Mouse (Mus musculus): Measurements from ENCODE around the gene Odf4.
"Not testable (repeated sequence)": the region's sequence is repeated elsewhere in the genome, so short reads cannot be mapped to it uniquely, and the experiment has no call there.

Gene Odf4

DNA sequence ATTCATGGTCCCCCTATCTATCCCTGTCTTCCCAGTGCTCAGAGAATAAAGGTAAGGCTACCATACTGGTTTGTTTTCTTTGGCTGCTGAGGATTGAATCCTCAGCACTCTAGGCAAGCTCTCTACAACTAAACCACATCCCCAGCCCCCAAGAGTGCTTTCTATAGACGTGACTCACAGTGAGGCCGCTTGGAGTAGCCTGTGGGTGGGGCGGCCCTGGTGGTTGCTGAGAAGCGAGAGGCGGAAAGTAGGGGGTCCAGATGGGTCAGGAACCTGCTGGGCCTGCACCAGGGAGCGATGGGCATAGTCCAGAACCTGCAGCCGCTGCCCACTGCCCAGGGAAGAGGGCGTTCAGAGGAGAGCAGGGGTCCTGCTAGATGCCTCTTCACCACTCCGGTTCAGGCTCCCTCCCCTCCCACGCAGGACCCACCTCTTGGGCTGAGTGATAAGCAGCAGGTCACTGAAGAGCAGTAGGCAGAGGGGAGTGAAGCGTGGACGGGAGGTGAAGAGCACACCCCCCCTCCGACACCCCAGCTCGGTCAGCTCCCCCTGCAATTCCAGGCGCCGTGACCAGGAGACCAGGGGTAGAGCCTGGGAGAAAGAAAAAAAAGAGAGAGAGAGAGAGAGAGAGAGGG lies 20.0 kb upstream of the Odf4 start:
- no peak for DNase-seq (ENCODE audit: low spot score in 2 of 2)

DNA sequence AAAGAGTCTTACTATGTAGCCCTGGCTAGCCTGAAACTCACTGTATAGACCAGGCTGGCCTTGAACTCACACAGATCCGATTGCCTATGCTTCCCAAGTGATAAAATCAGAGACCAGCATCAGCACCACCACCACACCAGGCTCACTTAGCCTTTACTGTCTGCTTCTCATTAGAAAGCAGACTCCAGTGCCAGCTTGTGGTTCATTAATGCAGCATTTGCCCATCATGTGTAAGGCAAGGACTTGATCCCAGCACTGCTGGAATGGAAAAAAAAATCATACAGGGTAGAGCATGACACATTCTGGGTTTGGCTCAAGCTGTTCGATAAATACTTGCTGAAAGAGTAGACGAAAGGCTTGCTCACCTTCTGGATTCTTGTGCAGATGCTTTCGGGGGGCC lies 19.1 kb upstream of the Odf4 start:
- DNase-seq (ENCODE audit: low spot score in 2 of 2) = no peak

DNA sequence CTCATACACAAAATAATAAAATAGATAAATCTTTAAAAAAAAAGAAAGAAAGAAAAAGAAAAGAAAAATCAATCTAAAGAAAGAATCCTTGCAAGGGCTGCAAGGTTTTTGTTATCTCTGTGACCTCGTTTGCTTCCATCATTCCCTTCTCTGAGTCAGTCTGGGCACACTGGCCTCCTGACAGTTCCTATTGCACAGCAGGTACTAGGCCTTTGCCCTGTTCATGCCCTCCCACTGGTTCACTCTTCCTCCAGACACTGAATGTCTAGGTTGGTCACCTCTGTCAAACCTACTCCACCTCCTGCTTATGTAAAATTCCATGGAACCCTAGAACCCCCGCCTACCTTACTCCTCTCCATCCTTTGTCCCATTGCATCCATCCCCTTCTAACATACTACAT lies 18.4 kb upstream of the Odf4 start:
- DNase-seq (ENCODE audit: low spot score in 2 of 2) = no peak

DNA sequence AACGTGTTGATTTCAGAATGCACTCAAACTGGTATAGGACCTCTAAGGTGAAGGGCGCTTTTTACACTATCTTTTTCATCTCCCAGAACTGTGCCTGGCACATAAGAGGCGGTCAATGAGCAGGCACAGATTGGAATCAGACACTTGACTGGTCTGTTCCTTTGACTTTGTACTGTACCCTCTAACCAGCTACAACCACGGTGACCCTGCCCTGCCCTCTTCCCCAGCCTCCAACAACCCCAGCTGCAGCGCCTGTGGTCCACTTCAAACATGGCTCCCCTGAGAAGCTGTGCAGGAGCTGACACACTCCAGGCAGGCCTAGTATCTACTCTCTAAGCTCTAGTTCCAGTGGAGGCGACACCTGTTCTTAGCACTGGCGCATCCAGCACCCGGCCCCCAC lies 15.8 kb upstream of the Odf4 start:
- no peak for DNase-seq (ENCODE audit: low spot score in 2 of 2)

DNA sequence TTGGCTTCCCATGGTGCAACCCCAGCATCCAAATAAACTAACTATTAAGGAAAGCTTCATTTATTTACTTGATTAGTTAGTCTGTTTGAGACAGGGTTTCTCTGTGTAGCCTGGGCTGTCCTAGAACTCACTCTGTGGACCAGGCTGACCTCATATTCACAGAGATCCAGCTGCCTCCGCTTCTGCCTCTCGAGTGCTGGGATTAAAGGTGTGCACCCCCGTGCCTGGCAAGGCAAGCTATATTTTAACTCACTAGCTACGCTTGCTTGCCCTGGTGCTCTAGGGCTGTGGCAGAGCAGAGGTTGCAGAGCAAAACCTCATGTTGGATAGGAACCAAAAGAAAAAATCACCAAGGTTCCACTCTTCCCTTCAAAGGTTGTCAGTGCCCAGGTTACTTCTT lies 13.6 kb upstream of the Odf4 start:
- DNase-seq (ENCODE audit: low spot score in 2 of 2) = no peak

DNA sequence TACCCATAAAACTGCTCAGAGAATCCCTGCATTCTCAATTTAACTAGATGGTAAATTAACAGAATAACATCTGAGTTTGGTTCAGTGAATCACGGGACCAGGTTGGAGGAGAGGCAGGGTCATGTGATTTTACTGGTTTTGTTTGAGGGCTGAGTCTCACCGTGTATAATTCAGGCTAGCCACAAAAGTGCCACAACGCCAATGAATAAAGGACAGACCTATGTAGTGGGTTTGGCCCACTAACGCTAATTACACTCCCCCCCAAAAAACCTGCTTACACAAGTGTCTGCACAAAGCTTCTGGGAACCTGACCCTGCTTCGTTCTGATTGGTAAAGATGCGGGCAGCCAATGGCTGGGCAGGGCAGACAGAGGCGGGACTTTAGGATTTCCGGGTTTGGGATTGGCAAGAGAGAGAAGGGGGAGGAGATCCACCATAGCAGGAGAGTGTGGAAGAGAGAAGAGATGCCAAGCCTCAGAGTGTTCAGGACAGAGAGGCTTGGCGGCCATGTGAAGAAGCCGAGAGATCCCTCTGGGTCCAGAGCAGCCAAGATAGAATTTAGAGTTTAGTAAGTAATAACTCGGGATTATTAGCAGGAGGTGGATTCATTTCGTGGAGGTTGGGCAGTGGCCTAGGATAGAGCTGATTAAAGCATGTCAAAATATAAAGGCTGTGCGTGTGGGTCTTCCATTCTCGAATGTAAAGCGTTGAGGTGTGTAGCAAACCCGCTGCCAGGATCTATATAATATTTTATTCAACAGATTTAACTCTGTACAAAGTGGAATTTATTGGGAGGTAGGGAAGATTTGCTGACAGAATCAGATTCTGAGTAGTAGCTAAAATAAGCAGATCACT lies 12.8 kb upstream of the Odf4 start:
- peak; percentile 36 to 77 for DNase-seq (ENCODE audit: low spot score in 2 of 2)

DNA sequence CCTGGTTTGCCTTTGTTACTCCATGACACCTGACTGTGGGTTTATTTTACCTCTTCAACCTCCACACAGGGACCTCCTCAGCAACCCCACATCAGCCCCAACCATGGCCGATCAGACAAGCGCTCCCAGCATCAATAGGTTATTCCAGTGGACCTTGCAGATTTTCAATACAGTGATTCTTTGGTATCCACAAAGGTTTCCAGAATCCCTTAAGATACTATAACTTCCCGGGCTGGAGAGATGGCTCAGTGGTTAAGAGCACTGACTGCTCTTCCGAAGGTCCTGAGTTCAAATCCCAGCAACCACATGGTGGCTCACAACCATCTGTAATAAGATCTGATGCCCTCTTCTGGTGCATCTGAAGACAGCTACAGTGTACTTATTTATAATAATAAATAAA lies 10.1 kb upstream of the Odf4 start:
- not testable (repeated sequence) for DNase-seq (ENCODE audit: low spot score in 2 of 2)

DNA sequence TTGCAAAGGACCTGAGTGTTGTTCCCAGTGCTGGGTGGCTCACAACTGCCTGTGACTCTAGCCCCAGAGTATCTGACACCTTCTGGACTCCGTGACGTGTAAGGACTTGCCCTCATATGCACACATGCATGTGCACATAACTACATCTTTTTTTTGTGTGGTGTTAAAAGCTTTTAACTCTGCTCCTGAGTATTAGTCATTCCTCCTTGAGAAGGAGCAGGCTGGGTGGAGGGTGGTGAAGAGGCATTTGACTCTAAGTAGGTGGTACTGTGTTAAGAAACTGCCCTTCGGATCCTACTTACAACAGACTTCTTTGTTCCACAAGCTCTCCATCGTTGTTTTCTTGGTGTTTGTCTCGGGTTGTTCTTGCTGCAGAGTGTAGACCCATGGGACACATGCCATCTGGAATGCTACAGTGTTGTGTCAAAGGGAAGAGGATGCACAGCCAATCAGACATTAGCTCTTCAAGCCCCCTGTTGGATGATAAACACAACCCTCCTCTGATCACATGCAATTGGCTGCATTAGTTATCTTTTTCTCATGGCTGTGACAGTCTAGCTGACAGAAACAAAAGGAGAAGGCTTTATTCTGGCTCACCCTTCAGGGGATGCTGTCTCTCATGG lies 7.1 kb upstream of the Odf4 start:
- DNase-seq (ENCODE audit: low spot score in 2 of 2) = no peak

DNA sequence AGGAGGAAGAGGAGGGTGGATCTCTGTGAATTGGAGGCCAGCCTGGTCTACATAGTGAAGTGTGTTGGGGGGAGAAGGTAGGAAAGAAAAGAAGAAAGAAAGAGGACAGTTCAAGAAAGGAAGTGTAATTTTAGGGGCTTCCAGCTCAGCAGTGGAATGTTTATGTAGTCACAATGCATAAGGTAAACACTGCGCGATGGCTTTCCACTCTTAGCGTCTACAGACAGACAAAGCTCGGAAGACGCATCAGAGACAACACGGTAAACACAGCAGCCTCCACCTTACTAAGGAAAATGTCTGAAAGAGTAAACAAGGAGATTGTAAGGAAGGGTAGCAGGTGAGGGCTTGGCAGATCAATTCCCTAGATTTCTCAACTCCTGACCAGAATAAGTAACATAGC lies 3.1 kb upstream of the Odf4 start:
- DNase-seq (ENCODE audit: low spot score in 2 of 2) = no peak

DNA sequence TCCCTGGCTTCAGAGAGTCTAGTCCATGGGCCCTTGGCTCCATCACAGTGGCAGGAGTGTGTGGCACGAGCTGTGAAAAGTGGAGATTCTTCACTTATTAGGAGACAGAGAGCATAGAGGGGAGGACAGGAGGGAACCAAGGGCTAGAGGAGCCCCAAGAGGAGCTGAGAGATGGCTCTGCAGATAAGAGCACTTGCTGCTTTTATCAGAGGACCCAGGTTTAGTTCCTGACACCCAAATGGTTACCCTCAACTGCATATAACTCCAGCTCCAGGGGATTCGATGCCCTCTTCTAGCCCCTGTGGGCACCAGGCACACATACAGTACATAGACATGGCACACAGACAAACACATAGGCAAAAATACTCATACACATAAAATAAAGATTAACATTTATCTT lies 2.1 kb downstream of the Odf4 start:
- no peak for DNase-seq (ENCODE audit: low spot score in 2 of 2)

DNA sequence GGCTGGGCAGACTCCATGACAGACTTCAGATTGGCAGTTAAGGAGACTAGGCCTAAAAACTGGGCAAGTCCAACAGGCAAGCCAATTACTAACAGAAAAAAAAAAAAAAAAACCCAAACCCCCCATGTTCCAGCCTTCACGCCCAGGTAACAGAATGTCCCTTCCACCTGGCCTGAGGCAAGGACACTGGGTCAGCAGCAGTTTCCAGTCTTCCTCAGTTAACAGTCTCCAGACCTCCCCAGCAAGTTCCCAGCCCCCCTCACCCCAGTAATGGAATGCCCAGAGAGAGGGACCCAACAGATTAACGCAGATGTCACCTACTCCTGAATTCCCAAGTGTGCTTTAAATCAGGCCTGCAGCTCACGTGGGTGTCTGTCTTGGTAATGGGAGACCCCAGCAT lies 3.7 kb downstream of the Odf4 start:
- DNase-seq (ENCODE audit: low spot score in 2 of 2) = no peak

DNA sequence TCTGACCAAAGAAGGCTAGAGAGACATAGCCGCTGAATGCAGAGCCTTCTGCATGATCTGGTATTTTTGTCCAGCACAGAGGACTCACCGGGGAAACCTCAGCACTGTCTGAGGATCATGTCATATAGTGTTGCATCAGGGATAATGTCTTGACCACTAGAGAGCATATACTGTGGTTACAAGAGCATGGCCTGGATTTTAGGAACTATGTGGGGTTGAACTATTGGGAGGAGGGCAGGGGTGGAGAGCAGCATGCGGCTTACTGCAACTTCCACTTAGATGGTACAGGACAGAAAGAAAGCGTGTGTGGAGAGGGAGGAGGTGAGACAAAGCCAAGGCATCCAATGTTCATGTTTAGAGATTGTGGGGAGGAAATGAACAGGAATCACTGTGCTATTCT lies 12.3 kb downstream of the Odf4 start:
- DNase-seq (ENCODE audit: low spot score in 2 of 2) = no peak

DNA sequence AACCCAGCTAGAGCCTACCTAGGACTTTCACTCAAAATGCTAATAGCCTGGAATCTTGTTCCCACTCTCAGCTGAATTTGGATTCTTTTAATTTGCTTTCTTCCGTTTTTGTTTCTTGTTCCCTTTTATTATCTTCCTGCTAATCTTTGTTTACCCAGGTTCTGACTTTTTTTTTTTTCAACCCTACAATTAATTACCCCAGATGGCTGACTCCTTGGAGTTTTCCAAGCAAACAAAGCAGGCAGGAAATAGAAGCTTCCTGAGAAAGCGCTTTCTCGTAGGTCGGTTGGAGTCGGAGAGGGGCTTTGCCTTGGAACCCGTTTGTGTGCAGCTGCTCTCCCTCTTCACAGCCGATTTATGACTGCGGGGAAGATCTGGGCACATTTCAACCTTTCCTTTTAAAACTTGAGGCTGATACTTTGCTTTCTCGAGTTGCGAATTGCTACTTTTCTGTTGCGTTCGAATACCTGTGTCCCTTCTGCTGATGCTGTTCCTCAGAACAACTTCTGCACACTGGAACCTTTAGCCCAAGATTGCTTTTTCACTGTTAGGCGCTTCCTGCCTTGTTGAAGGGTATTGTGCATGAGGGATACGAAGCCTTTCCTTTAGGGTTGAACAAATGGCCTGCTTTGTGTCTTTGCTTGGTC lies 15.2 kb downstream of the Odf4 start:
- DNase-seq (ENCODE audit: low spot score in 2 of 2) = no peak

DNA sequence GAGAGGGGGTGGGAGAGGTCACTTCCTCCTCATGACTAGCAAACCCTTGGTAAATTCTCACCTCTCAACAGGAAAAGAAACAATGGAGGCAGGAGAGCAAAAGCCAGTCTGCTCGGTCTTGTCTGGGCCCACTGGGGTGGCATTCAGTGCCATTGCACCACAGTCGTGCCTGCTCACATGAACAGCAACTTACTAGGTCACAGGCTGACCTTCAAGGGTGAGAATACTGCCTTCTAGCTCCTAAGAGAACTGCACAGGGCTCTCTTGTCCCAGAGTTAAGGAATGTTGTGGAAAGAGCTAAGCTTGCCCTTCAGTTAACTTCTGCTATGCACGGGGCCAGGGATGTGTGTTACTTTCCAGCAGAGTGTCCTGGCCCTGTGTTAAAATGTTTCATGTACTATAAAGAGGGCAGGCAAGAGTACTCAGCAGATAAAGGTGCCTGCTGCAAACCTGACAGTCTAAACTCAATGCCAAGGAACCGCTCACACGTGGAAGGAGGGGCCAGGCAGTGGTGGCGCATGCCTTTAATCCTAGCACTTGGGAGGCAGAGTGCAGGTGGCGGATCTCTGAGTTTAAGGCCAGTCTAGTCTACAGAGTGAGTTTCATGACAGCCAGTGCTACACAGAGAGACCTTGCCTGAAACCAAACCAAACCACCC lies 17.9 kb downstream of the Odf4 start:
- DNase-seq (ENCODE audit: low spot score in 2 of 2) = no peak

DNA sequence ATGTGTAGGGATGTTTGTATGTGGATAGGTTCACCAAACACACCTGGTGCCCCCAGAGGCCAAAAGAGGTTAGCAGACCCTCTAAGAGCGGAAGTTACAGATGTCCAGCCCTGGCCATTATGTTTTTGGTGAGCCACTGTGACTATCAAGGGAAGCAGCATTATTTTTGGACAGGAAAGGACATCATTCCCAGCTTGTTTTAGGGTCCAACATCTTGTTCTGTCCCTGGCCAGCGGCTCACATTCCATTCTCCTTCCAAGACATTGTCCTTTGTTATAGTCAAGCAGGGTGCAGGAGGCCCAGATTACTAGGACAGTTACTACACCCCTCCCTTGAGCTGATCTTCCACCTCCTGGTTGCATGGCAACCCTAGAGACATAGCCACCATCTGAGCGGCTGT lies 19.6 kb downstream of the Odf4 start:
- no peak for DNase-seq (ENCODE audit: low spot score in 2 of 2)

DNA sequence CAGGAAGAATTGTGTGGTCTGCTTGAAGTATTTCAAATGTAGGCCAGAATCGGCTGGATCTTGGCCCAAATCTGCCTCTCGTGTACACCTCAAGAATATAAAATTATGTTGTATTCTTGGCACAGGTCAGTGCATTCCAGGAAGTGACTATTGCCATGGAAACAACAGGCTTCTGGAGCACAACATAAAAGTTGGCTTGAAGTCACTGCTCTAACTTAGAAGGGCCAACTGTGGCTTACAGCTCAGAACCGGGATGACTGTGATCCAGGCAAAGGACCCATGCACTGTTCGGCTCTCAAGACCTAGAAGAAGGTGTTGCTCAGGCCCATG lies 20.5 kb downstream of the Odf4 start:
- no peak for DNase-seq (ENCODE audit: low spot score in 2 of 2)

DNA sequence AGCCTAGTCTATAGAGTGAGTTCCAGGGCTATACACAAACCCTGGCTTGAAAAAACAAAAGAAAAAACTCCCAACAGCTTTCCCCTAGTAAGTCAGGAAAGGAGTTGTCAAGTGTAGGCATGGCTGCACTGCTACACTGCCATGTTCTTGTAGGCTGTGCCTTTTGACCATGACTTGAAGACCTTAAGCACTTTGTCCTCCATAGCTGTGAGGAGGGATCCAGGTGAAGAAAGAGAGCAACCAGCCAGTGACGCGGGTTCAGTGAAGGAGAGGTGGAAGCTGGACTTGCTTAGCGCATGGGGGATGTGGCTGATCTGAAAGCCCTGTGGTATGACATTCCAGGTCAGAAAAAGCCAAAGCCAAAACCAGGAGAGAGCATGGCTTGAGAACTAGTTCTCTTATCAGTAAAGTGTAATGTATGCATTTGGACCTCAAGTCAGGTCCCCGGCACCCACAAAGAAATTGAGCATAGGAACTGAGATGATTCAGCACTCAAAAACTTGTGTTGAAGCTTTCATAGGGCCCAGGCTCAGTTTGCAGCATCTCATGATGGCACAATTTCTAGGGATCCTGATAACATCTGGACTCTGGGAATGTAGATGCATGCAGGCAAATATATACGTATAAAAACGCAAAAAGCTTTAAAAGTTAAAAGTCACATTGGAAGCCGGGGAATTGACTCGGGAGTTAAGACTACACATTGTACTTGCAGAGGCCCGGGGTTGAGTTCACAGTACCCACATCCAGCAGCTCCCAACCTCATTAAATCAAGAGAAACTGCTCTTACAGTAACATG lies 21.0 kb downstream of the Odf4 start:
- no peak for DNase-seq (ENCODE audit: low spot score in 2 of 2)

DNA sequence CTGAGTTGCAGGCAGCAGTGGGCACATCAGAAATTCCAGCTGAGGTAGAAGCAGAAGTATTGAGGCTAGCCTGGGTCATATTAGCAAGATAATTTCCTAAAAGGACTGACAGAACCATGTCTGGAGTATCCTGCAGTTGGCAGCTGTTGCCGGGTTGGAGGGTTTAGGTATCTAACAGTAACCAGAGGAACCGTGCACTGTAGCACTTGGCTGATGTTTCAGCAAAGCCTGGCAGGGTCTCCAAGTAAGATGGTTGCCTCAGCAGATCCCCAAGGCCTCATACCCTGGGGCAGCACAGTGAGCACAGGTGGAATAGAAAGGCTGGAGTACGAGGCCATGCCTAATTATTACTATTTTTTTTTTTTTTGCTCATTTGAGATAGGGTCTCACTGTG lies 21.7 kb downstream of the Odf4 start:
- DNase-seq (ENCODE audit: low spot score in 2 of 2) = no peak

DNA sequence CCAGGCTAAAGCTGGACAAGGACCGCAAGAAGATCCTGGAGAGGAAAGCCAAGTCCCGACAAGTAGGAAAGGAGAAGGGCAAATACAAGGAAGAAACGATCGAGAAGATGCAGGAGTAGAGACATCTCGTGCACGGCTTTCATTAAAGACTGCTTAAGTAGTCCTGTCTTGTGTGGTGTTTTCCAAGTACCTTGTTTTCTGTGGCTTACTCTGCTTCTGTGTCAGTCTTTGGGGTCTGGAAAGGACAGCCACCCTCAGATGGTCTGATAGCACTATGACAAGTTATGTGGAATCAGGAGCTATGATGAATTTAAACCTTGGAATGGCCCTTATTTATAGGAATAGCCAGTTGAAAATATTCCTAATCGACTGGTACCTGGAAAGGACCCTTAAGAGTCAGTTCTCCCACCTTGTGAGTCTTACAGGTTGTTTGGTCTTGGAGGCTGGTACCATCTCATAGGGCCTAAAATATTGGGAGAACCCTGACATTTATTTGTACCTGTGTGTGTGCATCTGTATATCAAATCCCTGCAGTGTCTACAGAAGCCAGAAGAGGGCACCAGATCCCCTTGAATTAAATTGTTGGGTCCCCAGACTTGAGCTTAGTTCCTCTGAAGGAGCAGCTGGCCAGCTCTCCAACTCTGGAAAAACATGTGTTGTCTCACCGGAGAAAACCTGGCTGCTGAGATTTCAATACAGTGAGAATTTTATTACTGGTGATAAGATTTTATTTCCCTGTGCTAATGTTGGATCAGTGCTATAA lies 22.3 kb downstream of the Odf4 start:
- DNase-seq (ENCODE audit: low spot score in 2 of 2) = peak; percentile 51 to 78

DNA sequence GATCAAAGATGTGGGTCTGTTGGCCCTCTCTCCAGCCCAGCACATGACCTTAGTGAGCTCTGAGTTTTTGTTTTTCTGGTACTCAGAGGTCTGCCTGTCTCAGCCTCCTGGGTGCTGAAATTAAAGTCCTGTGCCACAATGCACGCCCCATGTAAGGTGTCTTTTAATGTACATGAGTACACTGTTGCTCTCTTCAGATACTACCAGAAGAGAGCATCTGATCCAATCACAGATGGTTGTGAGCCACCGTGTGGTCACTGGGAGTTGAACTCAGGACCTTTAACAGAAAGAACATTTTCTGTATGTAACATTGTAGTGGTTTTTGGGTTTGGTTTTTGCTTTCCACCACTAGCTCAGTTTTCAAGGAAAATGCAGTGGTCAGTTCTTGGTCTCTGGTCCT lies 23.1 kb downstream of the Odf4 start:
- no peak for DNase-seq (ENCODE audit: low spot score in 2 of 2)

DNA sequence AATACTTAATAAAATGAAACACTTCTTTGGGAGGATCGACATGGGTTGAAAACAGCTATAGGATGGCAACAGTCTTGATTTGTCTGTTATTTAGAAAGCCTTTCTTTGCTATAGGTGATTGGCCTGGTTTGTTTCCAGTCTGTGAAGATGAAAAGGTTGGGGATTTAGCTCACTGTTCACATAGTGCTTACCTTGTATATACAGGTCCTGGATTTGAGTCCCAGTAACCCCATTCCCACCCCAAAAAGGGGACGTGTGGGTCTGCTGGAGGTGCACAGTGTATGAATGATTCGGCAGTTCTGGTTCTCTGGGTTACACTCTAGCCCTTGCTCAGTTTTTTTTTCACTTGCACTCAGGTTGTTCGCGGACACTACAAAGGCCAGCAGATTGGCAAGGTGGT lies 24.1 kb downstream of the Odf4 start:
- DNase-seq (ENCODE audit: low spot score in 2 of 2) = no peak

Data from spleen, postnatal 10 days (tissue).